Mouse (Mus musculus) liver, embryonic 16.5 days (tissue): Measurements from ENCODE around the gene Pcsk4. TPM values are rescaled to one million over a fixed set of nuclear protein-coding genes. Genes with fewer than 3 reads are reported as not detected.
"Not testable (repeated sequence)": the region's sequence is repeated elsewhere in the genome, so short reads cannot be mapped to it uniquely, and the experiment has no call there.

Source experiments
- ATAC-seq: fragments of 200-750 bp; cut with Nextera tagmentation; 2 replicates; pipeline ENCODE4 v1.8.0; 2017; ENCODE audit warnings: low read depth, mild to moderate bottlenecking, moderate number of reproducible peaks, moderate library complexity
- H3K27ac ChIP-seq: fragments of 300-500 bp; sonication (generic); 2 replicates; pipeline ENCODE4 v1.5.1; 2014; ENCODE audit warnings: mild to moderate bottlenecking, low read length
- H3K27me3 ChIP-seq: fragments of 300-500 bp; sonication (generic); 2 replicates; pipeline ENCODE4 v1.6.1; 2014; ENCODE audit warnings: low read depth, low read length, mixed read lengths; ENCODE audit not compliant: control insufficient read depth, insufficient read depth
- H3K36me3 ChIP-seq: fragments of 300-500 bp; sonication (generic); 2 replicates; pipeline ENCODE4 v1.6.1; 2014; ENCODE audit warnings: mild to moderate bottlenecking; ENCODE audit not compliant: control insufficient read depth, insufficient read depth
- H3K4me1 ChIP-seq: fragments of 300-500 bp; sonication (generic); 2 replicates; pipeline ENCODE4 v1.6.1; 2014; ENCODE audit warnings: low read depth, low read length, mixed read lengths; ENCODE audit not compliant: control insufficient read depth
- H3K4me2 ChIP-seq: fragments of 300-500 bp; sonication (generic); 2 replicates; pipeline ENCODE4 v1.6.1; 2014; ENCODE audit warnings: low read depth, low read length, mixed read lengths
- H3K4me3 ChIP-seq: fragments of 300-500 bp; sonication (generic); 2 replicates; pipeline ENCODE4 v1.5.1; 2014; ENCODE audit warnings: low read depth, mild to moderate bottlenecking, low read length
- H3K9ac ChIP-seq: fragments of 300-500 bp; sonication (generic); 2 replicates; pipeline ENCODE4 v1.6.1; 2014; ENCODE audit warnings: low read depth, low read length
- H3K9me3 ChIP-seq: fragments of 300-500 bp; sonication (generic); replicated peaks from 2 replicates; pipeline ENCODE4 v1.6.1; 2016; ENCODE audit warnings: low read length; ENCODE audit not compliant: control insufficient read depth
- WGBS: fragments of 180-500 bp; shearing (Covaris S2); extraction: QIAGEN DNeasy Blood & Tissue Kit; methylation state at CpG from one replicate; pipeline ENCODE4 v1.1.7; 2014; ENCODE audit not compliant: insufficient replicate concordance; 5-methylcytosine and 5-hydroxymethylcytosine counted together
- polyA plus RNA-seq: library from polyadenylated mRNA; unstranded; fragments of >200 nt; fragmentation: Nextera tagmentation; extraction: Ambion mirVana; gene quantifications from 2 replicates; pipeline ENCODE4 v1.2.1, GENCODE M21; 2015

Gene Pcsk4
- polyA plus RNA-seq, 1 experiment from 2014 or later = 4.0 TPM

DNA sequence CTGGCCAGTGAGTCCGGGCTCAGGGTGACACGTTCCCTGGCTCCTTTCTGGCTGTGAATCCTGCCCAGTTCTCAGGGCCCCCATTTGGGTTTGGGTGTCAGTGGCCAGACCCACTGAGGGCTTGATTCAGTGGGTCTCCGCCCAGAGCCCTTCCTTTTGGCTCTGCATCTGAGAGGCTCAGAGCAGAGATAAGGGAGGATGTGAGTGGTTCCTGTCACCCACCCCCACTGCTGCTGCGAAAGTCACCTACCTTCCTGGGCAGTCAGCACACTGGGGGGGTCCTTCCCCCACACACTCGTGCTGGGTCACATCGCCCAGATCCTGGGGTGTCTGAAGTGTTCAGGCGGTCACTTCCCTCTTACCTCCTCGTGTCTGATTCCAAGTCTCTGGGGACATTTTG, 23.4 kb upstream of the Pcsk4 start:
- no peak for ATAC-seq
- Histone ChIP-seq H3K27me3 (peaks cover 86% of the 10 kb centered on the region), H3K4me2 (no peak overlapping the region), H3K27ac (no peak overlapping the region), H3K4me3 (no peak overlapping the region), H3K9ac (no peak overlapping the region), H3K36me3 (no peaks in the 10 kb centered on the region), H3K9me3 (no peaks in the 10 kb centered on the region), H3K4me1 (peaks cover 16% of the 10 kb centered on the region)
- WGBS = 20% methylated on average over 8 of the region's 8 CpGs

DNA sequence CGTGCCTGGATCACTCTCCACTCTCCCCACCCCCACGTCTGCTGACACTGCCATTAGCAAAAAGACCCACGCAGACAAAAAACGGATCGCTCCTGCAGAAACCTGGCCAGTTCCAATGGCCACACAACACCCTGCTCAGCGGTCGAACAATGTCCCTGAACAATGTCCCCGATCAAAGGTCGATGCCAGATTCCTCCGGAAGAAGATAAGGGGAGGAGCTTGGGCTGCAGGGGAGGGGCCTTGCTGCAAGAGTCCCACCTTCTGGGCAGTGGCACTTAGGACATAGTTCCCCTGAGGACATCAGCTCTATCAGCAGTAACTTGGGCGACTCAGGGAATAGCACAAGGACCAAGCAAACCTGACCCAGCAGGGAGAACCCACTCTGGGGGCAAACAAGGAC, 22.6 kb upstream of the Pcsk4 start:
- no peaks in the 10 kb centered on the region for H3K9me3 ChIP-seq
- WGBS = 15% methylated on average over 11 of the region's 11 CpGs
- peaks cover 85% of the 10 kb centered on the region for H3K27me3 ChIP-seq
- H3K4me3 ChIP-seq = no peak overlapping the region
- no peaks in the 10 kb centered on the region for H3K36me3 ChIP-seq
- no peak overlapping the region for H3K27ac ChIP-seq
- peaks cover 21% of the 10 kb centered on the region for H3K4me1 ChIP-seq
- no peak overlapping the region for H3K9ac ChIP-seq
- no peak for ATAC-seq
- H3K4me2 ChIP-seq = no peak overlapping the region

DNA sequence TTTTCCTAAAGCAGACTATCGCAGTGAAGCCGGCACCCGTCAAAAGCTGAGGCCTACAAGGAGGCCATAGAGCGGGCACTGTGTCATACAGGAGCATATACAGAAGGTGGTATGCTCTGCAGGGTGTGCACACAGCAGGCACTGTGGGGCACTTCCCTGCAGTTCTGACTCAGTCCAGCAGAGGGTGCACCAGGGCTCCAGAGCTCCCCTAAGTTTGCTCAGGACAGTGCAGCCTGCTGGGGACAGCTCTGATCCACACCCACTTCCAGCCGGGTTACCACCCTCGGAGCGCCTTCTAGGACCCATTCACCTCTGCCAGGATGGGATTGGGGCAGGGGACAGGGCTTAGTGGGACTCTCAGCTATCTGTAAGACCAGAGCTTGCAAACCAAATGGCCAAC, 21.0 kb upstream of the Pcsk4 start:
- peak; percentile 66 for ATAC-seq
- Histone ChIP-seq H3K4me2 (no peak overlapping the region), H3K27ac (no peak overlapping the region), H3K9me3 (no peaks in the 10 kb centered on the region), H3K4me3 (no peak overlapping the region), H3K4me1 (peaks cover 23% of the 10 kb centered on the region), H3K36me3 (no peaks in the 10 kb centered on the region), H3K27me3 (peaks cover 69% of the 10 kb centered on the region), H3K9ac (no peak overlapping the region)
- 1% methylated on average over 7 of the region's 7 CpGs for WGBS

DNA sequence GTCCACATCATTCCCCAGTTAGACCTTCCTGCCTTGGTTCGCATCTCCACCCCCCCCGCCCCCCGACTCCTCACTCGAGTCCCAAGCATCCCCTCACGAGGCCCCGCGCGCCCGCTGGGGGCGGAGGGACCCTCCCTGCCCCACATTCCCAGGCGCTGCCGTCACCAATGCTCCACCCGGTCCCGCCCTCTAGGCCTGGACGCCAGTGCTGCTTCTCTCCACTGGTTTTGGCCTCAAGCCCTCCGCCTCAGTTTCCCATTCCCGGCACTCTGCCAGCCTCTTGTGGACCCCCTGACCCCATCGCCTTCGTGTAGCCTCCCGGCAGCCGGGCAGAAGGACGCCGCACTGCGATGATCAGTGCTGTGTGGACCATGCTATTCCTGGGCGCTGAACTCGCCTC, 19.7 kb upstream of the Pcsk4 start:
- ATAC-seq = no peak
- Histone ChIP-seq H3K4me1 (peaks cover 36% of the 10 kb centered on the region), H3K27me3 (peaks cover 57% of the 10 kb centered on the region), H3K36me3 (no peaks in the 10 kb centered on the region), H3K9ac (no peak overlapping the region), H3K9me3 (no peaks in the 10 kb centered on the region), H3K4me3 (no peak overlapping the region), H3K27ac (no peak overlapping the region), H3K4me2 (no peak overlapping the region)
- WGBS = 19% methylated on average over 26 of the region's 26 CpGs

DNA sequence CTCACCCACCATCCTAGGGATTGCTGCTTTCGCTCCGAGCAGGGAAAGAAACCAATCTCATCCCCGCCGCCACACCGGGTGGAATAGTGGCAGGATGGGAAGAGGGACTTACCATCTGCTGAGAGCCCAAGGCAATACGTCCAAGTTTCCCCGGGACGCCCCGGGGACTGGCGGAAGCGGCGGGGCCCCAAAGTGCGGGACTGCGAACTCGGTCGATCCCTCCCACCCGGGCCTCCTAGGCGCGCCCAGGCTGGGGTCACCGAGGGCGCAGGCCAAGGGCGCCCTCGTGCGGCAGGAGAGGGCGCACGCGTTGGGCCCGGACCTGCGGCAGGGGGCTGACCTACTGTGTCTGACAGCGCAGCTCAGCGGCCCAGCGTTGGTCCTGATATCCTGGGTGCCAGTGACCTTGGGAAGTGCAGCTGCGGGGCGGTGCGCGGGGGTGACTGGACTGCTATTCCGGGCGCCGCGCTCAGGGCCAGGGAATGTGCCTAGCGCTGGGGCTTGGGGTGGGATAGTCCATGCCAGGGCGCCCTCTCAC, 19.0 kb upstream of the Pcsk4 start, which contains the start of gene Adamtsl5:
Gene Adamtsl5, minus strand, starts transcription at position 169 of the 538 bp plus-strand sequence.
- H3K4me3 ChIP-seq = peak within 1 kb of the TSS; percentile 57
- H3K4me2 ChIP-seq = peak within 1 kb of the TSS; percentile 83
- peak within 1 kb of the TSS; percentile 52 for H3K9ac ChIP-seq
- no peak within 1 kb of the TSS for H3K27ac ChIP-seq
- 2% methylated on average over 42 of the region's 42 CpGs for WGBS
- peaks cover 42% of the 10 kb centered on the region for H3K4me1 ChIP-seq
- no peaks in the 10 kb centered on the region for H3K9me3 ChIP-seq
- peaks cover 53% of the 10 kb centered on the region for H3K27me3 ChIP-seq
- ATAC-seq = peak; percentile 25
- no peaks in the 10 kb centered on the region for H3K36me3 ChIP-seq

DNA sequence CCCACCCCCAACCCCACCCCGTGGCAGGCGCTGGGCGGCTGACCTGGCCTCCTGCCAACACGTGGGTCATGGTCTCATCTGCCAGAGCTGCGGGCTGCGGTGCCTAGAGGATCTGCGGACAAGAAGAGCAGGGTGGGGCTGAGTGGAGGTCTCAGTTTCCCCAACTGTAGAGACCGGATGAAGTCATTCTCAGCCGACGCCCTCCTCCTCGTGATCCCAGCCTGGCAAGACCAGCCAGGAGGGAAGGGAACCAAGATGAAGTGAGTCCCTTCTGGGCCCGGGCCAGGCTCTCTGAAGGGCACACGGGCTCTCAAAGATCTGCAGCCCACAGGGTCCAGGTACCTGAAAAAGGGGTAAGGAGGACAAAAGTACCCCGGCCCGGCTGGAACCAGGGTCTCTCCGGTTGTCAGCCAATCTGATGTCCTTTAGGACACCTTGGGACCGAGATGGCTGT, 18.2 kb upstream of the Pcsk4 start:
- no peaks in the 10 kb centered on the region for H3K9me3 ChIP-seq
- peak overlapping the region; percentile 57 for H3K4me3 ChIP-seq
- 10% methylated on average over 17 of the region's 17 CpGs for WGBS
- H3K9ac ChIP-seq = peak overlapping the region; percentile 52
- peak overlapping the region; percentile 83 for H3K4me2 ChIP-seq
- no peaks in the 10 kb centered on the region for H3K36me3 ChIP-seq
- H3K27me3 ChIP-seq = peaks cover 54% of the 10 kb centered on the region
- ATAC-seq = no peak
- H3K27ac ChIP-seq = no peak overlapping the region
- peaks cover 50% of the 10 kb centered on the region for H3K4me1 ChIP-seq

DNA sequence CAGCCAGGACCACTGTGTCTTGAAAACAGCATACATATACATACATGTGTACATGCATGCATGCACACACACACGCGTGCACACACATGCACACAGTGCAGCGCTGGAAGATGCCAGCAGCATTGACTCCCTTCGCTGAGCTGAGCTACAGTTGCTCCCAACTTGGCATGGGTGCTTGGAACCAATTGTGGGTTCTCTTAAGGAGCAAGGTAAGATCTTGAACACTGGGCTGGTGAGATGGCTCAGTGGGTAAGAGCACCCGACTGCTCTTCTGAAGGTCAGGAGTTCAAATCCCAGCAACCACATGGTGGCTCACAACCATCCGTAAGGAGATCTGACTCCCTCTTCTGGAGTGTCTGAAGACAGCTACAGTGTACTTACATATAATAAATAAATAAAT, 16.6 kb upstream of the Pcsk4 start:
- H3K4me2 ChIP-seq = peak overlapping the region; percentile 71; the same call in 1 of the 2 replicates
- H3K27me3 ChIP-seq = peaks cover 59% of the 10 kb centered on the region
- WGBS = 81% methylated on average over 5 of the region's 6 CpGs
- not testable (repeated sequence) for H3K9me3 ChIP-seq, ATAC-seq, H3K9ac ChIP-seq, H3K36me3 ChIP-seq, H3K4me3 ChIP-seq, H3K27ac ChIP-seq
- H3K4me1 ChIP-seq = peaks cover 66% of the 10 kb centered on the region

DNA sequence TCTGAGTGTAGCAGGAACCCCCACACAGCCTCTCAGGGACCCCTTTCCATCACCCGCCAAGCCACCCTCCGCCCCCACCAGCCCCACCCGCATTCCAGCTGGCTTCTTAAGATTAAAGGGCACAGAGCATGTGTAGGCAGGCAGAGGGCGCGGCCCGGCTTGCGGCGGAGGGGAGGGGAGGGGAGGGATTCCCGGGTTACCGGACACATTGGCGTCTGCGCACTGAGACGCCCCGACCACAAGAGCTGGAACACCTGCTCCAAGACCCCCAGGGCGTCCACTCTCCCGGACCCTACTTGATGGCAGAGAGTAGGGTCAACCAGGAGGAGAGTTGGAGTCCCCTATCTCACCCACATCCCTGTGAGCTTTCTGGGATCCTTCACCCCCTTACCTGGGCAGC, 15.8 kb upstream of the Pcsk4 start:
- peak; percentile 39 for ATAC-seq
- H3K36me3 ChIP-seq = no peaks in the 10 kb centered on the region
- peak overlapping the region; percentile 62 for H3K9ac ChIP-seq
- peak overlapping the region; percentile 71 for H3K4me2 ChIP-seq
- WGBS = 2% methylated on average over 15 of the region's 16 CpGs
- H3K27ac ChIP-seq = peak overlapping the region; percentile 95
- H3K4me1 ChIP-seq = peaks cover 73% of the 10 kb centered on the region
- H3K4me3 ChIP-seq = peak overlapping the region; percentile 50
- no peaks in the 10 kb centered on the region for H3K9me3 ChIP-seq
- H3K27me3 ChIP-seq = peaks cover 61% of the 10 kb centered on the region

DNA sequence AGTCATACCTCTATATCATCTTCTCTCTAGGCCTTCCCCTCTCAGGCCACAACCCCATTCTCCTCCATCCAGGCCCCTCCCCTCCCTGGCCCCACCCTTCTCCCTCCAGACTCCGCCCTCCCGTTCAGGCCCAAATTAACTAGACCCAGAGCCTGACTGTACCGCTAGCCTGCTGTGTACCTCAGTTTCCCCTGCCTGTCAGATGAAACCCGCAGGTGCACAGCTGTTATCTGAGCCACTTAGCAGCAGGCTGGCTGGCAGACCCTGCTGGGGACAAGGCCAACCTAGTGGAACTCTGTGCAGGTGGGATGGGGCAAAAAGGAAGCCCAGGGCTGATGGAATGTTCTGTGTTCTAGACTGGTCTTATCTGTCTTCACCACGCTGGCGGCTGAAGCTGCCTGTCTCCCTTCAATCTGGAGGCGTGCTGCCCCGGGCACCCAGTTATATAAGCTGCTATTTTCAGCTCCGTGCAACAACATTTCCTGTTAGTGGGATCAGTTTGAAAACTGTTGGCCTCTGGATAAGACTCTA, 14.9 kb upstream of the Pcsk4 start:
- WGBS = 7% methylated on average over 9 of the region's 9 CpGs
- peak overlapping the region; percentile 62 for H3K9ac ChIP-seq
- H3K4me3 ChIP-seq = peak overlapping the region; percentile 50
- H3K27me3 ChIP-seq = peaks cover 52% of the 10 kb centered on the region
- no peaks in the 10 kb centered on the region for H3K9me3 ChIP-seq
- peak overlapping the region; percentile 95 for H3K27ac ChIP-seq
- H3K4me1 ChIP-seq = peaks cover 77% of the 10 kb centered on the region
- H3K36me3 ChIP-seq = no peaks in the 10 kb centered on the region
- peak; percentile 79 for ATAC-seq
- peak overlapping the region; percentile 71 for H3K4me2 ChIP-seq
